Mouse (Mus musculus): ENCODE data around the gene Sh2b2. TPM values are rescaled to one million over a fixed set of nuclear protein-coding genes. Genes with fewer than 3 reads are reported as not detected.

Sh2b2 gene
- polyA plus RNA-seq, 1 experiment = 9.6 TPM

DNA sequence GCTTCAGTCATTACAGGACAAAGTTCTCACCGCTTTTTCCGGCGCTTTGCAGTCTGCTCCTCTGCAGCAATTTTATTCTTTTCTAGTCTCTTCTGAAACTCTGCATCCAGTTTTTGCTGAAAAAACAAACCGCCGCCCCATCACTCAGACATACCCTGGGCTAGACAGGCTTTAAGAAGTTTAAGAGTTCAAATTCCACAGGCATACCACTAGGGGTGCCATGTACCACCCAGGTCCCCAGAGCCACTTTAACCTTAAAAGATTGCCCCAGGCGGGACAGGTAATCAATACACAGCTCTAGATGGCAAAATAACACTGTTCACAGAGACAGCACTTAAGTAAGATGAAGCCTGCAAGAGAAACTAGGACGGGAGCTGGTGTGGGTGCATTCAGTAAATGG lies 54.5 kb downstream of the Sh2b2 start:
- H3K79me2 ChIP-seq (ENCODE audit: control insufficient read depth, insufficient read depth) = peaks cover 8% of the 10 kb centered on the region
- H3ac ChIP-seq (ENCODE audit: control insufficient read depth, insufficient read length, low read depth) = no peak overlapping the region
- TF ChIP-seq USF1 (IDR thresholded peaks at IDR 0.05; ENCODE audit: low read depth) (no peak), MYOD1 (IDR thresholded peaks at IDR 0.05; ENCODE audit: control insufficient read depth, insufficient read length, low read depth) (no peak), MYOG (IDR thresholded peaks at IDR 0.05; ENCODE audit: control insufficient read depth, extremely low read depth, insufficient read length) (no peak), CEBPB (IDR thresholded peaks at IDR 0.05; ENCODE audit: low read depth) (no peak), CTCF (IDR thresholded peaks at IDR 0.05; ENCODE audit: control insufficient read depth, insufficient read depth, insufficient read length) (no peak)
- H3K27me3 ChIP-seq (ENCODE audit: control insufficient read depth, insufficient read depth, insufficient read length) = no peaks in the 10 kb centered on the region
- H3K79me3 ChIP-seq (ENCODE audit: low read depth) = peaks cover 5% of the 10 kb centered on the region
- peaks cover 83% of the 10 kb centered on the region for H3K36me3 ChIP-seq (ENCODE audit: control insufficient read depth, insufficient read depth)
- no peak overlapping the region for H3K4me3 ChIP-seq (ENCODE audit: insufficient read depth, poor library complexity, severe bottlenecking)

DNA sequence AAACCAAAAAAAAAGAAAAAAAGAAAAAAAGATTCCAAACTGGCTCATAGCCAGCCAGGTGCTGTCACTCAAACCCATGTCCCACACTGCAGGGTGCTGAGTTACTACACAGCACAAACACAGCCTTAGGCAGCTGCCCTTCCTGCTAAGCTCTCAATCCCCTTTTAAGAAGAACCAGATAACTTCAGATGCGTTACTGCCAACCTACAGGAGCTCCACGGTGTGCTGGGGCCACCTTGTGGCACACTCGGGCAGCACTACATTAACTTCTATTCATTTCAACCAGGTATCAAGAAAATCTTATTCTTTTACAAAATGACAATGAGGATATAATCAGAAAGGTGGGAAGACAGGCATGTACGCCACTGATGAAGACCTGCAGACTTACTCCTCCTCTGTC lies 59.6 kb downstream of the Sh2b2 start:
- H3ac ChIP-seq (ENCODE audit: control insufficient read depth, insufficient read length, low read depth) = no peak overlapping the region
- H3K79me2 ChIP-seq (ENCODE audit: control insufficient read depth, insufficient read depth) = peaks cover 17% of the 10 kb centered on the region
- H3K4me3 ChIP-seq (ENCODE audit: insufficient read depth, poor library complexity, severe bottlenecking) = no peak overlapping the region
- peaks cover 79% of the 10 kb centered on the region for H3K36me3 ChIP-seq (ENCODE audit: control insufficient read depth, insufficient read depth)
- peaks cover 5% of the 10 kb centered on the region for H3K79me3 ChIP-seq (ENCODE audit: low read depth)
- TF ChIP-seq MAX (IDR thresholded peaks at IDR 0.05) (no peak), CTCF (IDR thresholded peaks at IDR 0.05; ENCODE audit: control insufficient read depth, insufficient read depth, insufficient read length) (peak; percentile 40)
- no peaks in the 10 kb centered on the region for H3K27me3 ChIP-seq (ENCODE audit: control insufficient read depth, insufficient read depth, insufficient read length)

DNA sequence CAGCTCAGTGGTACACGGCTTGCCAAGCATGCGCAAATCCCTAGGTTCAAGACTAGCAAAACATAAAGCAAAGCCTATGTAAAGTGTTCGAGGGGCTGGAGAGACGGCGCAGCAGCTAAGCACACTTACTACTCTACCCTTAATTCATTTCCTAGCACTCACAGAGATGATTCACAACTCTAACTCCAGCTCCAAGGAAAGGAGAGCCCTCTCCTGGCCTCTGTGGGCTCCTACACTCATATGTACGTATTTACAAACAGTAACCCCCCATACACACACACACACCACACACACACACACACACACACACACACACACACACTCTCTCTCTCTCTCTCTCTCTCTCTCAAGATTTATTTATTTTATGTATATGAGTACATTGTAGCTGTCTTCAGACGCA lies 62.6 kb downstream of the Sh2b2 start:
- Histone ChIP-seq H3ac (ENCODE audit: control insufficient read depth, insufficient read length, low read depth) (no peak overlapping the region), H3K36me3 (ENCODE audit: control insufficient read depth, insufficient read depth) (peaks cover 85% of the 10 kb centered on the region), H3K27me3 (ENCODE audit: control insufficient read depth, insufficient read depth, insufficient read length) (no peaks in the 10 kb centered on the region), H3K4me3 (ENCODE audit: insufficient read depth, poor library complexity, severe bottlenecking) (no peak overlapping the region), H3K79me3 (ENCODE audit: low read depth) (peaks cover 5% of the 10 kb centered on the region), H3K79me2 (ENCODE audit: control insufficient read depth, insufficient read depth) (peaks cover 17% of the 10 kb centered on the region)
- TF ChIP-seq CTCF (IDR thresholded peaks at IDR 0.05; ENCODE audit: control insufficient read depth, insufficient read depth, insufficient read length) (no peak), MAX (IDR thresholded peaks at IDR 0.05) (no peak), USF1 (IDR thresholded peaks at IDR 0.05; ENCODE audit: low read depth) (no peak), MYOG (IDR thresholded peaks at IDR 0.05; ENCODE audit: control insufficient read depth, extremely low read depth, insufficient read length) (no peak), FOSL1 (IDR thresholded peaks at IDR 0.05; ENCODE audit: insufficient read depth, low read length, poor library complexity, severe bottlenecking) (no peak), MYOD1 (IDR thresholded peaks at IDR 0.05; ENCODE audit: control insufficient read depth, insufficient read length, low read depth) (no peak), CEBPB (IDR thresholded peaks at IDR 0.05; ENCODE audit: low read depth) (no peak)

DNA sequence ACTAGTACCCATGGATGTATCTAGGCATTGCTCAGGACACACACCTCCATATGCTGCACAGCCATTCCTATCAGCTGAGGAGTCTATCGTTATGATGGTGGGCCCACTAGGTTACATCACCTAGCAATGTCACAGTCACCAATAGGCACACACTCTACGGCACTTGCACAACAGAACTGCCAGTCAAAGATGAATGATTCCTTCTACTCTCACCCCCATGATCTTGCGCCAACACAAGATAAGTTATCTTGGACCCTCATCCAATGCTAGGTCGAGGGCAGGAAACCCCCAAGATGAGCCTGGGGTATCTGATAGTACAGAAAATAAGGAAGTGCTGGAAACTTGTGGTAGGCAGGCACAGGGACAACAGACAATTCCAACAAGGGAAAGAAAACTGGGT lies 63.5 kb downstream of the Sh2b2 start:
- H3K4me3 ChIP-seq (ENCODE audit: insufficient read depth, poor library complexity, severe bottlenecking) = no peak overlapping the region
- peaks cover 17% of the 10 kb centered on the region for H3K79me2 ChIP-seq (ENCODE audit: control insufficient read depth, insufficient read depth)
- no peaks in the 10 kb centered on the region for H3K27me3 ChIP-seq (ENCODE audit: control insufficient read depth, insufficient read depth, insufficient read length)
- H3K79me3 ChIP-seq (ENCODE audit: low read depth) = peaks cover 5% of the 10 kb centered on the region
- no peak overlapping the region for H3ac ChIP-seq (ENCODE audit: control insufficient read depth, insufficient read length, low read depth)
- TF ChIP-seq MYOD1 (IDR thresholded peaks at IDR 0.05; ENCODE audit: control insufficient read depth, insufficient read length, low read depth) = no peak
- peaks cover 84% of the 10 kb centered on the region for H3K36me3 ChIP-seq (ENCODE audit: control insufficient read depth, insufficient read depth)

DNA sequence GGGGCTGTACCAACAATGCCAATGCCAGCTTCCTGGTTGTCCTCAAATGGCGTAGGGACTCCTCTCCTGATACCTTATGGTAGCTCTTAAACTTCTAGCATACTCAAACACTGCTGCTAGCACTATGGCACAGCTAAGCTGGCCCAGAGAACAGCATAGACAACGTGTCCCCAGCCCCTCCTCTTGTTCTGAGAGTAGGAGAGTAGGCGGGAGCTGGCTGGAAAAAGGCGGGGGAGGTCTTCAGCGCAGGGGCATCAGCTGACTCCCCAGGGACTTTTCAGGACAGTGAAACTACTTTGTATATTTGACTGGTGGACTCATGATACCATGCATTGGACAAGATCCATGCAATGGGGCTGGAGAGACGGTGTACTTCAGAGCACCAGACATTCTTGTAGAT lies 64.3 kb downstream of the Sh2b2 start:
- Histone ChIP-seq H3K79me3 (ENCODE audit: low read depth) (peaks cover 5% of the 10 kb centered on the region), H3ac (ENCODE audit: control insufficient read depth, insufficient read length, low read depth) (no peak overlapping the region), H3K36me3 (ENCODE audit: control insufficient read depth, insufficient read depth) (peaks cover 84% of the 10 kb centered on the region), H3K79me2 (ENCODE audit: control insufficient read depth, insufficient read depth) (peaks cover 17% of the 10 kb centered on the region), H3K4me3 (ENCODE audit: insufficient read depth, poor library complexity, severe bottlenecking) (no peak overlapping the region), H3K27me3 (ENCODE audit: control insufficient read depth, insufficient read depth, insufficient read length) (no peaks in the 10 kb centered on the region)
- no peak for TF ChIP-seq MYOD1 (IDR thresholded peaks at IDR 0.05; ENCODE audit: control insufficient read depth, insufficient read length, low read depth)
- TF ChIP-seq USF1 (IDR thresholded peaks at IDR 0.05; ENCODE audit: low read depth) = no peak
- no peak for TF ChIP-seq CEBPB (IDR thresholded peaks at IDR 0.05; ENCODE audit: low read depth)
- no peak for TF ChIP-seq MAX (IDR thresholded peaks at IDR 0.05)
- no peak for TF ChIP-seq FOSL1 (IDR thresholded peaks at IDR 0.05; ENCODE audit: insufficient read depth, low read length, poor library complexity, severe bottlenecking)
- no peak for TF ChIP-seq MYOG (IDR thresholded peaks at IDR 0.05; ENCODE audit: control insufficient read depth, extremely low read depth, insufficient read length)
- TF ChIP-seq CTCF (IDR thresholded peaks at IDR 0.05; ENCODE audit: control insufficient read depth, insufficient read depth, insufficient read length) = no peak

DNA sequence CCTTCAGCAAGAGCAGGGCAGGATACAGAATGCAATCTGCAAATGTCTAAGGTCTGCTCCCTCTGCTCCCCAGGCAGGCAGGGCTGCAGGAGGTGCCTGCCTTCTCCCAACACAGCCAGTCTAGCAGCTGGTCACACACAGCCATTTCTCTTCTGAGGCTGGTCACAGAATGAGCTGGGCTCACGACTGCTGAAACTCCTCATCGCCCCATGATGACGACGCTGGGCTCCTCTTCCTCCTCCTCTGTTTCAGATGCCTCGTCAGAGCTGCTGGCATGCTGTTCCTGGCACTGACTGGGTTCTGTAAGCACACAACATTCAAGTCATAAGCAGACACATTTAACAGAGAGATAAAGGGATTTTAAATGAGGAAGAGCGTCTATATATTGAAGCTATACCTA lies 65.2 kb downstream of the Sh2b2 start:
- TF ChIP-seq MYOG (IDR thresholded peaks at IDR 0.05; ENCODE audit: control insufficient read depth, extremely low read depth, insufficient read length) = no peak
- no peak for TF ChIP-seq USF1 (IDR thresholded peaks at IDR 0.05; ENCODE audit: low read depth)
- no peak for TF ChIP-seq CTCF (IDR thresholded peaks at IDR 0.05; ENCODE audit: control insufficient read depth, insufficient read depth, insufficient read length)
- no peak for TF ChIP-seq FOSL1 (IDR thresholded peaks at IDR 0.05; ENCODE audit: insufficient read depth, low read length, poor library complexity, severe bottlenecking)
- TF ChIP-seq CEBPB (IDR thresholded peaks at IDR 0.05; ENCODE audit: low read depth) = no peak
- no peak for TF ChIP-seq MAX (IDR thresholded peaks at IDR 0.05)
- no peak for TF ChIP-seq MYOD1 (IDR thresholded peaks at IDR 0.05; ENCODE audit: control insufficient read depth, insufficient read length, low read depth)
- Histone ChIP-seq H3K79me3 (ENCODE audit: low read depth) (peaks cover 5% of the 10 kb centered on the region), H3K4me3 (ENCODE audit: insufficient read depth, poor library complexity, severe bottlenecking) (no peak overlapping the region), H3K36me3 (ENCODE audit: control insufficient read depth, insufficient read depth) (peaks cover 81% of the 10 kb centered on the region), H3K79me2 (ENCODE audit: control insufficient read depth, insufficient read depth) (peaks cover 17% of the 10 kb centered on the region), H3ac (ENCODE audit: control insufficient read depth, insufficient read length, low read depth) (no peak overlapping the region), H3K27me3 (ENCODE audit: control insufficient read depth, insufficient read depth, insufficient read length) (no peaks in the 10 kb centered on the region)

Measured in C2C12 (cell line).